Mouse (Mus musculus) urinary bladder, postnatal 36 days (tissue): Measurements from ENCODE around the gene 4921536K21Rik.
A peak's percentile ranks its signal among the peaks of the same experiment; 100 is the strongest.

ENCODE experiments used
- DNase-seq, 2 experiments: peaks; one replicate each; pipeline ENCODE4 v3.0.0; 2022; ENCODE audit warnings: low spot score in 2 of 2, mixed read lengths in 1 of 2

4921536K21Rik gene

DNA sequence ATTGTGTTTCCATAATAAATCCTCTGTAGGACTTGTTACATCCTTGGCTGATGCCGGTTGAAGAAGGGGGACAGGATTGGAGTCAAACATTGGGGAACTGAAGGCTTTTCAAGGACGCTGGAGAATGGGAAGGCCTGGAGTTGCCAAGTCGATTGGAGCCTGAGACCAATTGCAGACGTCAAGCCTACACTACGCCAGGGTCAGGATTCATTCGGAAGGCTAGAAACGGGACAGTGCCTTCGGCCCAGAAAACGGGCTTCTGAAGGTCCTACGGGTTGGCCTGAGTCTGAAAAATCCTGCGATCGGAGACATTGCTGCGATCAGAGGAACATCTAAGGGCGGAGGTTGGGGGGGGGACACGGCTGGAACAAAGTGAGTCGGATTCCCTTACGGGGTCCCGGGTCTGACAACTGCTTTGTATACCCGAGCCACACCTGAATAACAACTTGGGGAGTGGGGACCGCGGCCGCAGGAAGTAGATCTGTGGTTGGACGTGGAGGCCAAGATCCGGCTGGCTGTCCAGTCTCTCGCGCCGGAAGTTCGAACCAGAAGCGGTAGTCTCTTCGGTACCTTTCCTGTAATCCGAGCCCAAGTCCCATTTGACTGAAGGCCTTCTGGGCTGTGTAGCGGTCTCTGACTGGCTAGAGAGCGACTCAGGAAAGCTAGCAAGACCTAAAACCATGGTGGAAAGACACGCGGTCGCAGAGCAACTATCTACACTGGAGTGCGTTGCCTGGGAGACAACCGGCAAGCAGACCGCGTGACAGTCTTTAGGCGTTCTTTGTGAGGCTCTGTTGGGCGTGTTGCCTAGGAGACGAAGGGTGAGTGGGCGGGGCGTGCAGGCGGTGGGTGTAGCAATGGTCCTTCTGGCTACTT, at the start of gene 4921536K21Rik, which contains the start of gene Dusp18:
TSS of gene 4921536K21Rik (minus strand) at position 693 of the 876 bp plus-strand sequence.
TSS of gene Dusp18 (plus strand) at position 835 of the 876 bp plus-strand sequence.
- peak; percentile 88 to 91 for DNase-seq

DNA sequence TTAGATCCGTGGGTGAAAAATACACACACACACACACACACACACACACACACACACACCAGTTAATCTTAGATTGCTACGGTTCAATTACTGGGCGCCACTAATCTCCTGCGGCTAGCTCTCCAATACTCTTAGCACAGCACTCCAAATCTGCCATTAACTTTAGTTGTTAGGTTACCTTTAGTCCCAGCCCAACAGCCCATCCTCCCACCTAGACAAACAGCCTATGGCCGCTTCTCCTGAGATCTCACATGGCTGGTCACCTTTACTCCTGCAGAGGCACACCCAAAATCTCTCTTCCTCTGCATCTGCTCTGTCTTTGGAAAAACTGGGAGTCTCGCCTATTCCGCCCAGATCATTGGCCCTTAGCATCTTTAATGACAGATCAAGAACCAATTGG, 46.5 kb upstream of the 4921536K21Rik start:
- DNase-seq, result no peak

DNA sequence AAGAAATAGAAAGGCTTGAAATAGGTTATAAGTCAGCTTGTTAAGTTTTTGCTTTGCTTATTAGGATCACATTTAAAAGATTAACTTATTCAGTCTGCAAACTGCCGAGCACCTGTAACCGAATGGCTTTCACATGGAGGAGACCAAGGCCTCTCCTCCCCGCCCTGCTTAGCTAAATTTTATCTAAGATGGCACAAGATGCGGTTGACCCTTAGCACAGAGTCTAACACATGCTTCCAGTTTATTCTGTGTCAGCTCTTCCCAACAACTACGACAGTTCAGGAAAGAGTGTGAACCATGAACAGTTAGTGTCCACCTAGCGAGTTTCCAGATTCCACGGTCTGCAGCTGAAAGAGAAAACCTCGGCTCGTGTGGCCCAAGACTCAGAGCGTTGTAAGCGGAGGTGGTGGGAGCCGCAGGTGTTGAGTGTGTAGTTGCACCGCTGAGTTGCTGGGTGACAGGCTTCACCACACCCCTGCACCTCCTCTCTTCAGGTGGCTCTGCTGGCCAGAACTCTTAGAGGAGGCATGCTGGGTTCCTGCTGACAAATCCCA, 42.5 kb upstream of the 4921536K21Rik start:
- no peak for DNase-seq

DNA sequence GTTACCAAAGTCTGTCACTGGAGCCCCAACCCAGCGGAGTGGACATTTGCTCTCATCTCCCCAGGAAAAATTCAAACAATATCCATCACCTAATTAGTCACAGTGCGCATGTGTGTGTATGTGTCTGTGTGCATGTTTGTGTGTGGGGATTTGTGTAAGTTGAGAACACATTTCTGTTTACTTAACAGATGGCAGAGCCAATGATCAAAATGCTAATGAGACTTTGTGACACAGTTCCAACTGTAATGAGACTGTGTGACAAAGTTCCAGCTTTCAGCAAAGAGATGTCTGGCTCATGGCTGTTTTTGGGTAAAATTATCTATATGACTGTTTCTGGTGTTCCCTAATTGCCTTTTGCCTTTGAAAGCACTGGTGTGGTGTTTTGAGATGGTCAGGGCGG, 41.4 kb upstream of the 4921536K21Rik start:
- no peak for DNase-seq

DNA sequence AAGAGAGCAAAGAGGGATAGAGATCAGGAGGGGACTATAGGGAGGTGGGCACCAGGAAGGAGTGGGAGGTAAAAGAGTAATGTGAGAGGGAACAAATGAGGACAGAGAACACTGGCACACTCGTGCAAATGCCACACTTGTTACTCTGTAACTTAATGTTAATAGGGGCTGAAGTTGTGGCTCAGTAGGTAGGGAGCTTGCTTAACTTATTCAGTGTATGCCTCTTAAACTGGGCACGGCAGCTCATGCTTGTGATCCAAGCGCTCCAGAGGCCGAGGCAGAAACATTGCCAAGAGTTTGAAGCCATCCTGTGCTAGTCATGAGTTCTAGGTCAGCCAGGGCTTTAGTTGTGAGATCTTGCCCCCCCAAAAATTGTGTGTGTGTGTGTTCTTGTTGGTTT, 40.2 kb upstream of the 4921536K21Rik start:
- DNase-seq, result no peak

DNA sequence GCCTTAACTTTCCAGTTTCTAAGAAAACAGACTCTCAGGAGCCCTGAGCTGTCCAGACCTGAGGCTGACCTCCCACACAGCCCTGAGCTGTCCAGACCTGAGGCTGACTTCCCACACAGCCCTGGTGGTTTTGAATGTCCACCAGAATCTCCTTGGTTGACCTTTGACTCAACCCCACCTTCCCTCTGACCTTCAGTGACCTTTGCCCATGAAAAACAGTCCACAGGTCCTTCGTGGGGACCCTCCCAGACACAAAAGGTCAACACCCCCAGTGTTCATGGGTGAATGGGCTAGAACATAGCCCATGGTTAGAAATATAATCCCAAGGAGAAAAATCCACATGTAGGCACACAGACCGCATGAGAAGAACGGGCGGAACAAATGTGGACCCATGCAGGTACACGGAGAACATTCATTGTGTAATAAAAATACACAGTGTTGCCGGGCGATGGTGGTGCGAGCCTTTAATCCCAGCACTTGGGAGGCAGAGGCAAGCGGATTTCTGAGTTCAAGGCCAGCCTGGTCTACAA, 38.9 kb upstream of the 4921536K21Rik start:
- no peak for DNase-seq

DNA sequence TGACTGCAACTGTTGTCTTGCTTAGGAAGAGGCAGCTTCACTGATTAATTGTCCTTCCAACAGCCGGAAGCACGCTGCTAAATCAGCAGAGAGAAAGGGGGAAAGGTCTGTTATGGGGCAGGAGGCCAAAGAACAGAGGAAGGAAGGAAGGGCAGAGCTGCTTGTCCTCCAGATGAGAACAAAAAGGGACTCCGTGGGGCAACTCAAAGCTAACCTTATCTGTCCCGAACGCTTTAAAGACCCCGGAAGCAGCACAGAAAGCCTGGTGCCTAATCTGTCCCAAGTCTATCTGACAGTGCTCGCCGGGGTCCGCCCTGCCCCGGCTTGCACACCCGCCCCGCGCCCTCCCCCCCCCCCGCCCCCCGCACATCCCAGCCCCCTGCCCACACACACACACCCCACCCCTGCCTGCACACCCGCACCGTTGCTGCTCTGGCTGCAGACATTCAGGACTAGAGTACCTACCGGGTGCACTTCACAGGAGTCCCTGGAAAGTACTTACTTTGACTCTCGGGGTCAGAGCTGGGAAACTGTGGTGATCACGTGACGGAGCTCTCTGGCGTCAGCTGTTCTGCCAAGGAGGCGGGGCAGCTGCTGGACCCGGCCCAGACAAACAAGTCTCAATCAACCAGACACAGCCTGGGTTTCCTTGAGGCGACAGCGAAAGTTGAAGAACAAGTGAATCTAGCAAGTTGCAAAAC, 36.8 kb upstream of the 4921536K21Rik start, which contains the start of gene Tcn2:
TSS of gene Tcn2 (minus strand) at position 649 of the 701 bp plus-strand sequence.
- DNase-seq, result peak; percentile 78 to 92

DNA sequence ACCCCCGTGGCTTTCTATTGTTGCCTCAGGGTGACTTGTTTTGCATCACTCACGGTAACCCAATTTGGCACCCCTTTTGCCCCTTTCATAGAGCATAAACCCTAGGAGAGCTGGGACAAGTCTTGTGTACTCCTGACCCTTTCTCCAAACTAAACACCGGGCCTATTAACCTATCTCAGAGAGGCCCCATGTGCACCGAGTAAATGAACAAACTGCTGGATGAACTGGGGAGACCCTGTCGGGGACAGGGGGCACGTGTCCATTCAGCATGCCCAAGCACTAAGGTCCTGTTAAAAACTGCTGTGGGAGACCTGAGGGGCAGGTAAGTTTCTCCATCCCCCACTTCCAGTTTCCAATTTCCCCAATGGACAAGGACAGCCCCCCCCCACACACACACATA, 36.0 kb upstream of the 4921536K21Rik start:
- no peak for DNase-seq

DNA sequence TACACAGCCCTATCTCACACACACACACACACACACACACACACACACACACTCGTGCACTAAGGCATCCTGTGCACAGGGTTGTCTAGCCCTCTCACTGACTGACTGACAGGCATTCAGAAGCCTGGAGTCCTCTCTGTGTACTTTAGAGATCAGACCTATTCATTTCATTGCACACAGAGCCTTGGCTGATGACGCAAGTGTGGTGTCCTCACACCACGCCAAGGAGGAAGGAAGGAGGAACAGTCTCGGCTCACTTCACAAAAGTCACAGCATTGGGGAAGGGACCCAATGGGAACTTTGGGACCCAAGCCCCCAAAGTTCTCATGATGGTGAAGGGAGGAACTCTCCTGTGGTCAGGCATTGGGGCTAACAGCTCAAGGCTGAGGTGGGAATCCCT, 35.1 kb upstream of the 4921536K21Rik start:
- DNase-seq, result no peak

DNA sequence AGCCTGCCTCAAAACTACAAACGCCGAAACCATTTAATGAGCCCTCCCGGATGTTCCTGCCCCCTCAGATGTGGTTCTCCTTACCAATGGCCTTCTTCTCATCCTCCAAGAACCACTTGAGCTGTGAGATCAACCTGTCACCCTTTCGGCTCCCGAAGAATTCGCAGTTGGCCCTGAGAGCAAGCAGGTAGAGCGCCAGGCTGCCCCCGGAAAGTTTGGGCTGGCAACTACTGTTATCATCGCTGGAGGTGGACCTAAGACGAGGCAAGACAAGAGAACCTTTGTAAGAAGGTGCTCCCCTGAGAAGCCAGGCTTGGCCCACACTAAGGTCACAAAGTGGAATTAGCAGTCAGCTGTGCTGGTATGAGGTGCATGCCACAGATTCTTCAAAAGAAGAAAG, 31.0 kb upstream of the 4921536K21Rik start:
- no peak for DNase-seq

DNA sequence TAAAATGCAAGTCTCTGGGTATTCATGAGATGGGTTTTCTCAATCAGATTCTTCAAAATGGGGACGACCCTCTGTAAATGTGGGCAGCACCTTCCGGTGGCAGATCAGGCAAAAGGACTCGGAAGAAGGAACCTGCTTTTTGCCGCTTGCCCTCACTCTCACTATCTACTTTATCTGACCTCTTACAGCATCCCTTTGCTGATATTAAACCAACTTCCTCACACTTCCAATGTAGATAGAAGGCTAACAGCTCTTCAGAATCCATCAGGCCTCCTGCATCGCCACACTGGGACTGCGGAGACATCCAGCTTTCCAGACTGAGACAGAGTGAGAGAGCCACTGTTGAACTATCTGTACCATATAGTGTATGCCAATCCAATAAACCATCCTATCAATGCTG, 27.8 kb upstream of the 4921536K21Rik start:
- no peak for DNase-seq

DNA sequence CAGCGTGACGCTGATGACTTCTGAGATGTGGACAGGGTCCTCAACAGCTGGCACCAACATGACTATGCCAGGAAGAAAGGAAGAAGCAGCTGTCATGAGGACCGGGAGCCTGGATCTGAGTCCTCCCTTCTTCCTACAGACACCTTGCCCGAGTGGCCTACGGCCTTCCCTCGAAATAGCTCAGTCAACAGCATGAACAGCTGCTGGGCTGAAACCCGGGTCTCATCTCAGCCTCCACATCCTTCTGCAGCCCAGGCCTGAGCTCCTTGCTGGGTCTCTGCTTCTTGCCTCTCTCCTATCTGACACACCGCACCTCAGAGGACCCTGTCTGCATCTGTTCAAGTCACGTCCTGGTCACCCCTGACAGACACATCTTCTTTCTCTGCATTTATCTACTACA, 27.2 kb upstream of the 4921536K21Rik start:
- no peak for DNase-seq

DNA sequence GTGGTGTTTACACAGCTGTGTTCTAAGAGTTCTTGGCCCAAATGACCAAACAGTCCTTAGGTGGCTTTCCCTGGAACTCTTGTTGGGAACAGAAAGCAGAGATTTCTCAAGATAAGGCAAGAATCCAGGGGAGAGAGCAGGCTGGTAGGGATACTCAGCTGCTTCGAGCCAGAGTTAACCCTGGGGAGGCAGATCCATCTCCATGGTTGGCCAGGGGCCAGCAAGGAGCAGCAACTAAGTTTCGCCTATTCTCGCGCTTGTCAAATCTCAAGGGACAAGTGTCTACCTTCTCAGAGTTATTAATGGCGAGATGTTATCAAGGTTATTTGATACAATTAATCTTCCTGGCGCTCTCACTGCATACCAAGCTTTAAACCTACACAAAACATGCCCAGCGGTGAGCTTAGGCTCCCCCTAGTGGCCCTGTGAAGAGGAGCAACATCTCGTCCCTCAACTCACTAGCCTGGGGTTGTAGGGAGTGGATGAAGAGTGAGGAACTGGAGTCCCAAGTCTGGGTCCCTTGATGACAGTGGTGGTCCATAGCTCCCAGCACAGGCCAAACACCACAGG, 26.5 kb upstream of the 4921536K21Rik start:
- peak; percentile 41 to 54 for DNase-seq

DNA sequence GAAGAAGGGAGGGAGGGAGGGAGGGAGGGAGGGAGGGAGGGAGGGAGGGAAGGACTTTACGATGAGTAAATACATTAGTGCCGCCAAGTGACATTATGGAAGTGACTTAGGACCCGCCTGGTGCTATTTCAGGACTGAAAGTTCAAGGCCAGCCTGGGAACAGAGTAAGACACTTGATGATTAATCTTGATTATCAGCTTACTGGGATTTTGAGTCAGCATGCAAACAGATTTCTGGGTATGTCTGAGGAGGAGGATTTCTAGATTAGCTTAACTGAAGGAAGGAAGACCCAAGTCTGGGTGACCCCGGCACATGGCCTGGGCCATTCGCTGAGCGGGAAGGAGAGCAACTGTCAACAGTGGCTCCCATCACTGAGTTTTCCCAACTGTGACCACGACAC, 25.6 kb upstream of the 4921536K21Rik start:
- DNase-seq, result no peak

DNA sequence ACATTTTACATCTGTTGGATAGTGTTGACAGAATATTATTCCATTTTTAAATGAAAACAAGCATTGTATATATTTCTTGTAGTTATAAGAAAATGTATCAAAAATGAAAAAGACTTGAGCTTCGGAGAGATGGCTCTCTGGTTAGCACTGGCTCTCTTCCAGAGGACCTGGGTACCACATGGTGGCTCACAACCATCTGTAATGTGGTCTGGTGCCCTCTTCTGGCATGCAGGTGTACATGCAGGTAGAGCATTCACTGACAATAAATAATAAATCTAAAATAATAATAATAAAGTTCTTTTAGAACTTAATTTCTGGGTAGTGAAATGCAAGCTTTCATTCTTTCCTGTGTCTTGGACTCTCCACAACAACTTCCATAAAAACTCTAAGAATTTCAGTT, 23.8 kb upstream of the 4921536K21Rik start:
- DNase-seq, result no peak

DNA sequence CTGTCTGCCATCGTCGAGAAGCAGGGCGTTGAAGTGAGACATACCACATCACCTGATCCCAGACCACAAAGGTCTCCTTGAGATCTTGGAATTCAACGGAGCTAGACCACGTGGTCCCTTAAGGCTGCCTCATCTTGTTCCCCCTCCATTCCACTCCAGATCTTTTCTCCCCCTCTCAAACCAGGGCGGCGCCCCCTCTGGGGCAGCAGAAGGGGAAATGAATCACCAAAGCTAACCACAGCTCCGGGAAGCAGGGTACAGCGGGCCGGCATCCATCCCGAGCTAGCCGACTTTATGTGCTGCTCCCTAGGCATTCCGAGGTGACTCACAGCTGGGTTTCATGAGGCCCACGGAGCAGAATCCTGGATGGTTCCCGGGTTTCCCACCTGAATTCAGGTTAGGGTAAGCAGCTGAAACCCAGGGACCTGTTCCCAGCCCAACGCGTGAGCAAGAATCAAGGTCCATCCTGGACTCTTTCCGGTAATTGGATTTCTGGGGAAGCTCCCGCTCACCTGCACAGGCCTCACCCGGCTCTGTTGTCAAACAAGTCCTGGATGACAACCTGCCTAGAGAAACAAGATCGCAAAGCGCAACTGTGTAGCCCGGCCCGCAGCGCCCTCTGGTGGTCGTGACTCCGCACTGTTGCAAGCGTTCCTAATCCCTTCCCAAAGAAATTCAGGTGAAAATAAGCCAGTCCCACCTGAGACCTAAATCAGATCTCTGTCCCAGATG, 19.4 kb upstream of the 4921536K21Rik start, which contains the start of gene Slc35e4:
TSS of gene Slc35e4 (minus strand) at position 556 of the 732 bp plus-strand sequence.
- DNase-seq, result peak; percentile 70 to 83

DNA sequence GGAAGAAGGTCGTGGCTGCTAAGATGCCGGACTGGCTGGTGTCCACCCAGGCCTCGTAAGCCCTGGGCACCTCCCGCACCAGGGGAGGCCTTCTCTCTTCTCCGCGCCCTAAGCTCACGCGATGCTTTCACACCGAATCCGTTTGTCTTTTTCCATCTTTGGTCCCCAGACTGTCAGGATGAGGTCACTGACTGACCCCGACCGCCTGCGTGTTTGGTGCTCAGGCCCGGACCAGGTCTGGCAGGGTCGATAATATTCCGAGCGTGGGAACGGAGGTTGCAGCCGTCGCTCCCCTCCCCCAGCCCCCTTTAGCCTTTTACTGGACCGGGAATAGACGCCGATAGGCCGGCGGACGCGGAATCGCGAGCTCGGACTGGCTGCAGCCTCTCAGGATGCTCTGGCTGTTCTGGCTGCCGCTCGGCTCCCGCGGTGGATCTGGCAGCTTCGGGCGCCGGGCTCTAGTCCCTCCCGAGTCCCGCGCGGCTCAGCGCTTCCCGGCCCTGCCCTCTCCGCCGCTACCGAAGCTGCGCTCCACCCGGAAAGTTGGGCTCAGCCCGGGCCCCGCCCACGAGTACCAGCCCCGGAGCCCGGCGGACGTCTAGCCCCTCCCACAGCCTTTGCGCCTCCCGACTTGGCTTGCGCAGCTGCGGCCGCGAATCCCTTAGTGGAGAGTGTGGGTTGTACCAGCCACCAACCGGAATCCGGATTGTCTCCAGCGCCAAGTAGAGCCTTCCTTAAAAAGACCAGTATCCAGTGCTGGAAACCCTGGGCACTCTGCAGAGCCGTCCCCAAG, 18.6 kb upstream of the 4921536K21Rik start:
- DNase-seq, result peak; percentile 90 to 95

DNA sequence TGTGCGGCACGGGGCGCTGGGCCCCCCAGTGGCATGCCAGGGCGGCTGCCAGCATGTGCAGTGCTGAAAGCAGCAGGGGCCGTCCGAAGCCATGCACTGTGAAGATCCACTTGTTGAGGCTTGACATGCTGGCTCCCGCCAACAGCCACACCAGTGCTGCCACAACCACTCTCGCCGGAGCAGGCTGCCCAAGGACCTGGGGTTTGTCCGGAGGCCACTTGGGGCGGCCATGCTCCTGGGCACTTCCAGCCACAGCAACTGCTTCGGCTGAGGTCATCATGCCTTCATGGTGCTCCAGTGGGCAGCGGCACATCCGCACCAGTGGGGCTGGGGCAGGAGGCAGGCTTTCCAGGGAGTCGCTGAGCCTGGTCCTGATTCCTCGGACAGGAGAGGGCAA, 18.0 kb upstream of the 4921536K21Rik start:
- peak in 1 of 2 experiments; percentile 16 for DNase-seq

DNA sequence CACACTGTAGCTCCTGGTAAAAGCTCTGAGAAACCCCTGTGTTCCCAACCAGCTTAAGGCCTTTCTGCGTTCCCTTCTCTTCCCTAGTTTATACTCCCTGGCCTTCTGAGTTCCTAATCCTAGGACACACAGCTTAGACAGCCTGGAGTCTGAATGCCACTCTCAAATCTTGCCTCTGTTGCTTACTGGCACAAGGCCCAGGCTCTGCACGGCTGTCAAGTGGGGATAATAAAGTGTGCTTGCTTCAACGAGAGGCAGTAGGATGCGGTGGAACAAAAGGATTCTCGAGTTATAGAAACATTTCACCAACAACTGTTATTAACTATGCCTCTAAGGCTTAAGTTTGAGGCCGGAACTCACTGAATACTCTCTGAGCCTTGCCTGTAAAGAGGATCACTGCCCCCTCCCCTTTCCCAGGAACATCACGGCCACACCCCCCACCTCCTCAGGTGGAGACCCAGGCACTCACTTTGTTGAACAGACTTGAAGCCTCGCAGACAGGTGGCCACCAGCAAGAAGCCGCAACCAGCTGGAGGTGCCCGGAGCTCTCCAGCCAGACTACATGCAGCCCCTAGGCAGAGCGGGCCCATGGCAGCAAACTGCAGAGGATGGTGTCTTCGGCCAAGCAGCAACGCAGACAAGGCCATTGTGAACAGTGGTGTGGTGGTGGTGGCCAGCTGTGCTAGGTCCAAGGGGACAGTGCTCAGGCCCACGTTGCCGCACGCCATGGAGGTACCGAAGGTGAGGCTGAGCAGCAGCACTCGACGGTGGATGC, 17.4 kb upstream of the 4921536K21Rik start:
- DNase-seq, result no peak
